Mouse (Mus musculus) brain, embryonic 14.5 days (tissue): ENCODE data around the gene Cxcl9. TPM values are rescaled to one million over a fixed set of nuclear protein-coding genes. Genes with fewer than 3 reads are reported as not detected.

Experiments
- DNase-seq: peaks from one replicate; pipeline ENCODE4 v3.0.0-alpha.2; 2011; ENCODE audit warnings: low read depth
- CTCF ChIP-seq: fragments of 200-500 bp; IDR thresholded peaks from 2 replicates; pipeline ENCODE4 v1.5.1; 2012; ENCODE audit warnings: inconsistent platforms, mild to moderate bottlenecking, moderate library complexity, borderline replicate concordance; ENCODE audit not compliant: insufficient read depth, insufficient read length; ENCODE audit errors: extremely low read depth
- POLR2A ChIP-seq: fragments of 200-500 bp; IDR thresholded peaks from 2 replicates; pipeline ENCODE4 v1.6.1; 2012; ENCODE audit warnings: mild to moderate bottlenecking, inconsistent platforms, borderline replicate concordance; ENCODE audit not compliant: poor library complexity, insufficient read depth, insufficient read length, severe bottlenecking; ENCODE audit errors: extremely low read depth
- polyA plus RNA-seq: library from polyadenylated mRNA; depleted of rRNA; stranded (reverse); fragments of >200 nt; gene quantifications from 2 replicates; pipeline ENCODE4 v1.2.3, GENCODE M21; 2012; rRNA removed

Cxcl9 gene
- 0.03 TPM in 1 of 2 replicates, not detected in the other for polyA plus RNA-seq

GRCm38 (mm10) chr5:92327929-92328328, at the start of gene Cxcl9:
Gene Cxcl9, minus strand, starts transcription at chr5:92328079.
- TF ChIP-seq POLR2A (no peak), CTCF (no peak)
- DNase-seq: no peak

- DNase-seq: no peak
- TF ChIP-seq CTCF (no peak), POLR2A (no peak)
Observed at GRCm38 (mm10) chr5:92376795-92377405, 49.0 kb upstream of the Cxcl9 start.

- TF ChIP-seq POLR2A: no peak
- DNase-seq: no peak
Observed at GRCm38 (mm10) chr5:92375368-92375767, 47.5 kb upstream of the Cxcl9 start.

GRCm38 (mm10) chr5:92374721-92375142, 46.9 kb upstream of the Cxcl9 start:
- TF ChIP-seq POLR2A (no peak), CTCF (no peak)

GRCm38 (mm10) chr5:92372605-92373004, 44.7 kb upstream of the Cxcl9 start:
- TF ChIP-seq CTCF: no peak
- TF ChIP-seq POLR2A: no peak
- DNase-seq: no peak

More at GRCm38 (mm10) chr5:92374721-92375142, 46.9 kb upstream of the Cxcl9 start:
- DNase-seq: no peak

GRCm38 (mm10) chr5:92371361-92371976, 43.6 kb upstream of the Cxcl9 start:
- no peak for TF ChIP-seq POLR2A
- no peak for TF ChIP-seq CTCF
- peak; percentile 75 for DNase-seq

- no peak for DNase-seq
- TF ChIP-seq CTCF (no peak), POLR2A (no peak)
Observed at GRCm38 (mm10) chr5:92370891-92371290, 43.0 kb upstream of the Cxcl9 start.

- TF ChIP-seq CTCF (no peak), POLR2A (no peak)
Observed at GRCm38 (mm10) chr5:92370392-92370791, 42.5 kb upstream of the Cxcl9 start.

GRCm38 (mm10) chr5:92369151-92369994, 41.5 kb upstream of the Cxcl9 start:
- TF ChIP-seq CTCF: no peak
- no peak for TF ChIP-seq POLR2A
- peak; percentile 75 for DNase-seq

More at GRCm38 (mm10) chr5:92370392-92370791, 42.5 kb upstream of the Cxcl9 start:
- no peak for DNase-seq

- no peak for TF ChIP-seq POLR2A
- no peak for TF ChIP-seq CTCF
- DNase-seq: no peak
Observed at GRCm38 (mm10) chr5:92368392-92368791, 40.5 kb upstream of the Cxcl9 start.

- TF ChIP-seq CTCF (no peak), POLR2A (no peak)
Observed at GRCm38 (mm10) chr5:92366565-92366964, 38.7 kb upstream of the Cxcl9 start.

GRCm38 (mm10) chr5:92365146-92365705, 37.3 kb upstream of the Cxcl9 start:
- TF ChIP-seq CTCF (no peak), POLR2A (no peak)
- DNase-seq: no peak

More at GRCm38 (mm10) chr5:92366565-92366964, 38.7 kb upstream of the Cxcl9 start:
- no peak for DNase-seq

- DNase-seq: no peak
- TF ChIP-seq POLR2A (no peak), CTCF (no peak)
Observed at GRCm38 (mm10) chr5:92364011-92364410, 36.1 kb upstream of the Cxcl9 start.
